Mouse (Mus musculus) naive thymus-derived CD4-positive, alpha-beta T cell, adult 2 months (primary cell): ENCODE measurements around the gene Fgf2.

Experiments used
- DNase-seq: peaks from one replicate; pipeline ENCODE4 v3.0.0-alpha.2; 2011; ENCODE audit warnings: low read depth

Gene Fgf2

GRCm38 (mm10) chr3:37418341-37418740 is 70.2 kb downstream of the Fgf2 start:
- DNase-seq = no peak

GRCm38 (mm10) chr3:37418961-37419457 is 70.9 kb downstream of the Fgf2 start:
- no peak for DNase-seq

GRCm38 (mm10) chr3:37419458-37419991 is 71.4 kb downstream of the Fgf2 start, which contains the start of gene Spata5:
Gene Spata5 (plus strand): TSS chr3:37419896.
- DNase-seq = peak; percentile 100

- peak; percentile 96 for DNase-seq
Observed at GRCm38 (mm10) chr3:37420072-37420471, 71.9 kb downstream of the Fgf2 start, which contains the start of gene Nudt6. Gene Nudt6 (minus strand): TSS chr3:37420211.

- peak; percentile 64 for DNase-seq
Observed at GRCm38 (mm10) chr3:37420641-37421040, 72.5 kb downstream of the Fgf2 start.

- no peak for DNase-seq
Observed at GRCm38 (mm10) chr3:37421179-37421578, 73.0 kb downstream of the Fgf2 start.

- no peak for DNase-seq
Observed at GRCm38 (mm10) chr3:37426069-37426468, 77.9 kb downstream of the Fgf2 start.

GRCm38 (mm10) chr3:37430359-37430758 is 82.2 kb downstream of the Fgf2 start:
- no peak for DNase-seq

GRCm38 (mm10) chr3:37439770-37440169 is 91.6 kb downstream of the Fgf2 start:
- DNase-seq = no peak

- no peak for DNase-seq
Observed at GRCm38 (mm10) chr3:37443409-37443808, 95.3 kb downstream of the Fgf2 start.

- DNase-seq = no peak
Observed at GRCm38 (mm10) chr3:37455992-37456391, 107.8 kb downstream of the Fgf2 start.
